Mouse (Mus musculus) left cerebral cortex, adult 6 months (tissue): ENCODE measurements around the gene Tinagl1. TPM values are rescaled to one million over a fixed set of nuclear protein-coding genes. Genes with fewer than 3 reads are reported as not detected.

Source experiments
- long read RNA-seq, 2 experiments: library from polyadenylated mRNA; unstranded; transcript quantifications; one replicate each; pipeline ENCODE4 v2.0.0; 2019 to 2020
- polyA plus RNA-seq: library from polyadenylated mRNA; unstranded; fragments of <200 nt; fragmentation: Nextera tagmentation; gene quantifications from 2 replicates; pipeline ENCODE4 v1.2.3, GENCODE M21; 2021

Gene Tinagl1
- polyA plus RNA-seq, result 7.3 and 7.6 TPM in 2 replicates
- long read RNA-seq, experiment 1, transcript Tinagl1-203 (12 exons, 1,952 nt), result major isoform, 24 of 28 reads
- long read RNA-seq, experiment 1, partial matches to known transcripts, result 1 of 28 reads
- long read RNA-seq, experiment 1, other reads (novel, unspliced or antisense), result 2 of 28 reads
- long read RNA-seq, experiment 2, transcript Tinagl1-203 (12 exons, 1,952 nt), result major isoform, 8 of 10 reads
- long read RNA-seq, experiment 2, partial matches to known transcripts, result 2 of 10 reads
- long read RNA-seq, experiment 2, other reads (novel, unspliced or antisense), result 0 of 10 reads

DNA sequence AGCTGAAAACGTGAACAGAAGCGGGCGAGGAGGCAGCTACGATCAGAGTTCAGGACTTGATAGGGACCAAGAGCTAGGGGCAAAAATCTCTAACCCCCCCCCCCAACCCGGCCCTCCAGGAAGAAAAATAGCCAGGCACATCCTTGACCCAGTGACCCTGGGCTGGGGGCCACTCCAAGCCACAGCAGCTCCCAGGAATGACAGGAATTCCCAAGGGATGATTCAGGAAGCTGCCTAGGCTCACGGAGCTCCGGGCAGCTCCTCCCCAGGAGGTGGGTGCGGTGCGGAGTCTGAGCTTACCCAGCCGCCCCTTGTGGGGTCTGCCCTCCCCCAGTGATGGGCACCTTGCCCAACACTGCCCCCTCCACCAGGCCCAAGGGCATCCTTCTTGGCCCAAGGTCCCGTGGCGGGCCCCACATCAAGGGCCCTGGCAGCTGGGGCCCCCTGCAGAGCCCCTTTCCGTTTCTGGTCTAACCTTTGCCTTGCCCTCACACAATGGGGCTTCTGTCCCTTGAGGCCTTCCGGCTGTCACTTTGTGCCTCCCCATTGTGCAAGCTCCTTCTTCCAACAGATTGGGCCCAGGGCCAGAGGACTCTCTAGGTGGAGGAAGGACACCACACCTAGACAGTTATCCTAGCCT is at the start of gene Tinagl1:
Gene Tinagl1, minus strand, starts transcription at position 51 of the 640 bp plus-strand sequence.

DNA sequence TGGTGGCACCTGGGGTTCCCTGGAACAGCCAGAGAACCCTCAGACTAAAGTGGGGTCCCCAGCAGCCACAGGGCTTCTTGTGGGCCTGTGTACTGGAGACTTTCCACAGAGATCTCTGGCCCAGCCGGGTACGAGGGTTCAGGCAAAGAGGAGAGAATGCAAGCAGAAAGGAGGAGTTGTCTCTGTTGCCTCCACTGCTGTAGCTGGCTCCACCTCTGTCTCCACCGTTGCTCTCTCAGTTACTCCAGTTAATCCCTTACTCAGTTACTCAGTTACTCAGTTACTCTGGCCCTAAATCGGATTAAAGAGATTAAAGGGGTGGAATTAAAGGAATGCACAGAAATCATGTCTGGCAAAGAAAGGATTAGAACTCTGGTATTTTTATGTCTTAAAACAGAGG is 47.3 kb upstream of the Tinagl1 start, which contains the start of gene Gm853:
Gene Gm853, minus strand, starts transcription at position 223 of the 400 bp plus-strand sequence.

GRCm38 (mm10) chr4:130139214-130139492 is 35.8 kb downstream of the Tinagl1 start, which contains the start of gene Hcrtr1:
Gene Hcrtr1, minus strand, starts transcription at chr4:130139359.

Other genes starting within 250 kb of the Tinagl1 start
- 0.06 and 0.09 TPM in 2 replicates for gene Spocd1, start 245.9 kb downstream of the Tinagl1 start, polyA plus RNA-seq
- 32.7 and 39.6 TPM in 2 replicates for gene Adgrb2, start 190.3 kb downstream of the Tinagl1 start, polyA plus RNA-seq
- 1.4 and 1.9 TPM in 2 replicates for gene Col16a1, start 127.3 kb downstream of the Tinagl1 start, polyA plus RNA-seq
- 104 and 120 TPM in 2 replicates for gene Pef1, start 72.6 kb downstream of the Tinagl1 start, polyA plus RNA-seq
- 1.2 and 1.8 TPM in 2 replicates for gene Hcrtr1, start 35.8 kb downstream of the Tinagl1 start, polyA plus RNA-seq
- not detected in 2 replicates for gene Gm853, start 47.3 kb upstream of the Tinagl1 start, polyA plus RNA-seq
- gene Serinc2, start 104.1 kb upstream of the Tinagl1 start, polyA plus RNA-seq, result 3.5 and 4.2 TPM in 2 replicates
- 376 and 391 TPM in 2 replicates for gene Fabp3, start 133.5 kb upstream of the Tinagl1 start, polyA plus RNA-seq
- gene Gm10570, start 133.6 kb upstream of the Tinagl1 start, polyA plus RNA-seq, result 1.8 and 2.9 TPM in 2 replicates
- 105 and 130 TPM in 2 replicates for gene Zcchc17, start 184.8 kb upstream of the Tinagl1 start, polyA plus RNA-seq
- 33.1 and 40.8 TPM in 2 replicates for gene Snrnp40, start 185.0 kb upstream of the Tinagl1 start, polyA plus RNA-seq